Mouse (Mus musculus): ENCODE measurements at regions not wholly inside any gene's neighbourhood (a gene's known extent, or its start where the extent isn't known, plus 50 kb on each side); places are given as distances from the start of the nearest gene placed in this dataset.

DNA sequence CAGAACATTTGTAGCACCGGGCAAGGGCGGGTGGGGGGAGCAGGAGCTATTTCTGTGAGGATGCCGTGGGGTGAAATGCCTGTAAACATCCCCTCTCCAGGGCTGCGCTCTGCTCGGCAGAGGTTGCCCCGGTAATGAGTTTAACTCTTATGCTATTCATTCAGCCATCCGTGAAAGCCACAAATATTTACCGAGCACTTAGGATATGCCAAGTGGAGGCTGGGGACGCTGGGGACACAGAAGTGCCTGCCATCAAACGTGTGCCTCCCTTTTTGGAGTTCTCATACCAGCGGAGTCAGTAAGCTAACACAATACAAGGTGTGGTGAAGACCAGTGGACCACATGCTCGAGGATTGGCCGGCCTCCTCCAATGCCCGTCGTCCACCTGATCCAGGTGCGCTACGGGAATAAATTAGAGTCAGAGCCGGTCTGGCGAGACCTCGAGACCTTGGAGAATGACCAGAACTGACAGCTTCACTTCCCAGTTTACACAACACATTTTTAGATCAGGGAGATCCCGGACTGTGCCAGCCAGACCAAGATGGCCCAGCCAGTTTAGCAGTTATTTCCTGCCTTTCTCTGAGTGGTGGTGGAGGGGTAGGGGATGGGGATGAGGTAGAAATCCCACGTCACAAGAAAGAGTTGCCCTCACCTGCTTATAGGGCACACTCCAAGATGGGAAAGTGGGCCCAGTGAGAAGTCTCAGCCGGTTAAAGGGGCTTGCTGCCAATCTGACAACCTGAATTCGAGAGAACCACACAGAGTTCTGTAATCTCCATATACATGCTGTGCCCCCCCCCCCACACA lies 134.4 kb downstream of the 2410131K14Rik start:
- TF ChIP-seq POLR2A (IDR thresholded peaks at IDR 0.05; ENCODE audit: control insufficient read depth in 1 of 2, insufficient read depth in 1 of 2, low read depth in 1 of 2, low read length in 2 of 2, poor library complexity in 1 of 2) (no peak), USF2 (IDR thresholded peaks at IDR 0.05; ENCODE audit: borderline replicate concordance in 1 of 2, insufficient read depth in 1 of 2, low read depth in 1 of 2, low read length in 2 of 2) (no peak), GATA1 (IDR thresholded peaks at IDR 0.05; ENCODE audit: low read depth, low read length) (no peak), SMC3 (IDR thresholded peaks at IDR 0.05; ENCODE audit: low read depth, low read length) (no peak)
